Mouse (Mus musculus) liver, embryonic 16.5 days (tissue): ENCODE data around the gene Slc35f4. TPM values are rescaled to one million over a fixed set of nuclear protein-coding genes. Genes with fewer than 3 reads are reported as not detected.

Source experiments
- ATAC-seq: fragments of 200-750 bp; cut with Nextera tagmentation; 2 replicates; pipeline ENCODE4 v1.8.0; 2017; ENCODE audit warnings: low read depth, mild to moderate bottlenecking, moderate number of reproducible peaks, moderate library complexity
- H3K27ac ChIP-seq: fragments of 300-500 bp; sonication (generic); 2 replicates; pipeline ENCODE4 v1.5.1; 2014; ENCODE audit warnings: mild to moderate bottlenecking, low read length
- H3K27me3 ChIP-seq: fragments of 300-500 bp; sonication (generic); 2 replicates; pipeline ENCODE4 v1.6.1; 2014; ENCODE audit warnings: low read depth, low read length, mixed read lengths; ENCODE audit not compliant: control insufficient read depth, insufficient read depth
- H3K36me3 ChIP-seq: fragments of 300-500 bp; sonication (generic); 2 replicates; pipeline ENCODE4 v1.6.1; 2014; ENCODE audit warnings: mild to moderate bottlenecking; ENCODE audit not compliant: control insufficient read depth, insufficient read depth
- H3K4me1 ChIP-seq: fragments of 300-500 bp; sonication (generic); 2 replicates; pipeline ENCODE4 v1.6.1; 2014; ENCODE audit warnings: low read depth, low read length, mixed read lengths; ENCODE audit not compliant: control insufficient read depth
- H3K4me2 ChIP-seq: fragments of 300-500 bp; sonication (generic); 2 replicates; pipeline ENCODE4 v1.6.1; 2014; ENCODE audit warnings: low read depth, low read length, mixed read lengths
- H3K4me3 ChIP-seq: fragments of 300-500 bp; sonication (generic); 2 replicates; pipeline ENCODE4 v1.5.1; 2014; ENCODE audit warnings: low read depth, mild to moderate bottlenecking, low read length
- H3K9ac ChIP-seq: fragments of 300-500 bp; sonication (generic); 2 replicates; pipeline ENCODE4 v1.6.1; 2014; ENCODE audit warnings: low read depth, low read length
- H3K9me3 ChIP-seq: fragments of 300-500 bp; sonication (generic); replicated peaks from 2 replicates; pipeline ENCODE4 v1.6.1; 2016; ENCODE audit warnings: low read length; ENCODE audit not compliant: control insufficient read depth
- WGBS: fragments of 180-500 bp; shearing (Covaris S2); extraction: QIAGEN DNeasy Blood & Tissue Kit; methylation state at CpG from one replicate; pipeline ENCODE4 v1.1.7; 2014; ENCODE audit not compliant: insufficient replicate concordance; 5-methylcytosine and 5-hydroxymethylcytosine counted together
- polyA plus RNA-seq: library from polyadenylated mRNA; unstranded; fragments of >200 nt; fragmentation: Nextera tagmentation; extraction: Ambion mirVana; gene quantifications from 2 replicates; pipeline ENCODE4 v1.2.1, GENCODE M21; 2015

Slc35f4 gene
- polyA plus RNA-seq, 1 experiment from 2014 or later = not detected

GRCm38 (mm10) chr14:49305534-49306409, 220.1 kb downstream of the Slc35f4 start:
- Histone ChIP-seq H3K27ac (no peak overlapping the region), H3K9ac (no peak overlapping the region), H3K4me3 (no peak overlapping the region), H3K36me3 (no peaks in the 10 kb centered on the region), H3K9me3 (no peaks in the 10 kb centered on the region), H3K27me3 (no peaks in the 10 kb centered on the region), H3K4me1 (no peaks in the 10 kb centered on the region), H3K4me2 (no peak overlapping the region)
- WGBS = 77% methylated on average over 9 of the region's 9 CpGs
- no peak for ATAC-seq

DNA sequence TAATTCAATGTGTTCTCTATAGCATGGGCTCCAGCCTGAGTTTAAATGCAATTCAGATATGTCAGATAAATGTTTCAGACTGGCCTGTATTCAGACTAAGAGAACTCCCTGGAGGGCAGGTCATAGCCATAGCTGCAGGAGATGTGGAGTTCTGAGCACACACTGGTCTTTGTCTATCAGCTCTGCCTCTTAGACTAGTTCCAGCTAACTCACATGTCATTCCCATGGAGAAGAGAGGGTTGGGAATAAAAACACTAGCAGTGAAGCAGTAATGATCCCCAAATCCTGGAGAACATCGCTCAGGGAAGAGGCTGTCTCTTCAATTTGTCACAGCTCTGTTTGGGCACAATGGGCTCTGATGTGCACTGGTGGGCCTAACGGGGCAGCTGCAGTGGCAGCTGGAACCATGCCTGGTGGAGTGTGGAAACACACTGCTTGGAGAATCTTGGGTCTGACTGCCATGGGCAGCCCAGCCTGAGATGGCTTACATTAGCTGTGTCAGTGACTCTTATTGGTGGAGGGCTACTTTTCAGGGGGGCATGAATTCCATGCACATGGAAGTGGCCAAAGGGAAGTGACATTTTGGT, 223.5 kb downstream of the Slc35f4 start:
- no peaks in the 10 kb centered on the region for H3K4me1 ChIP-seq
- no peaks in the 10 kb centered on the region for H3K36me3 ChIP-seq
- H3K4me3 ChIP-seq = no peak overlapping the region
- ATAC-seq = no peak
- H3K9me3 ChIP-seq = no peaks in the 10 kb centered on the region
- no peak overlapping the region for H3K9ac ChIP-seq
- no peaks in the 10 kb centered on the region for H3K27me3 ChIP-seq
- H3K4me2 ChIP-seq = no peak overlapping the region
- H3K27ac ChIP-seq = no peak overlapping the region
- WGBS = 49% methylated on average over 2 of the region's 2 CpGs

GRCm38 (mm10) chr14:49300981-49301619, 224.7 kb downstream of the Slc35f4 start:
- Histone ChIP-seq H3K4me1 (no peaks in the 10 kb centered on the region), H3K27me3 (no peaks in the 10 kb centered on the region), H3K9ac (no peak overlapping the region), H3K4me3 (no peak overlapping the region), H3K4me2 (no peak overlapping the region), H3K9me3 (no peaks in the 10 kb centered on the region), H3K36me3 (no peaks in the 10 kb centered on the region), H3K27ac (no peak overlapping the region)
- ATAC-seq = no peak
- WGBS = 45% methylated on average over 8 of the region's 8 CpGs

GRCm38 (mm10) chr14:49300326-49300725, 225.5 kb downstream of the Slc35f4 start:
- Histone ChIP-seq H3K4me3 (no peak overlapping the region), H3K9me3 (no peaks in the 10 kb centered on the region)

GRCm38 (mm10) chr14:49293802-49294449, 231.9 kb downstream of the Slc35f4 start:
- Histone ChIP-seq H3K4me2 (no peak overlapping the region), H3K4me1 (no peaks in the 10 kb centered on the region), H3K27me3 (no peaks in the 10 kb centered on the region), H3K36me3 (no peaks in the 10 kb centered on the region), H3K27ac (no peak overlapping the region), H3K9me3 (no peaks in the 10 kb centered on the region), H3K9ac (no peak overlapping the region), H3K4me3 (no peak overlapping the region)
- WGBS = 47% methylated on average over 4 of the region's 4 CpGs
- ATAC-seq = no peak

More at GRCm38 (mm10) chr14:49300326-49300725, 225.5 kb downstream of the Slc35f4 start:
- Histone ChIP-seq H3K4me1 (no peaks in the 10 kb centered on the region), H3K4me2 (no peak overlapping the region), H3K9ac (no peak overlapping the region), H3K27ac (no peak overlapping the region), H3K27me3 (no peaks in the 10 kb centered on the region), H3K36me3 (no peaks in the 10 kb centered on the region)
- WGBS = 43% methylated on average over 8 of the region's 8 CpGs
- ATAC-seq = no peak

DNA sequence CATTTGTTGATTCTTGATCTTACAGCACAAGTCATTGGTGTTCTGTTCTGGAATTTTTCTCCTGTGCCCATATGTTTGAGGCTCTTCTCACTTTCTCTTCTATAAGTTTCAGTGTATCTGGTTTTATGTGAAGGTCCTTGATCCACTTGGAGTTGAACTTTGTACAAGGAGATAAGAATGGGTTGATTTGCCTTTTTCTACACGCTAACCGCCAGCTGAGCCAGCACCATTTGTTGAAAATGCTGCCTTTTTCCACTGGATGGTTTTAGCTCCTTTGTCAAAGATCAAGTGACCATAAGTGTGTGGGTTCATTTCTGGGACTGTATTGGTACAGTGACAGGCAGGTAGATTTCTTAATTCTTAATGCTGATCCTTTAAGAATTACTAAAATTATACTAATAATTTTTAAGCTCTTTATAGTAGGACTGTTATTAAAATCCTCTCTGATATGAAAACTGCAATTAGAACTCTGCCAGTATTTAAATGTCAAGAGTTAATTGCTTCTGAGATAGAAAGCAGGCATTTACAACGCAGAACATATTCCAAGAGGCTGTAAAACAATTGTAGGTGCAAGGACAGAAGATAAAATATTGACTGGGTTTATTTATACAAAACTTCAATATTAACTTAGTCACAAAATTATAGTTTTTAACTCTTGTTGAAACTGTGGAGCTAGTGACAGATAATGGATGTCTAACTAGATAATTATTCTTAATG, 235.7 kb downstream of the Slc35f4 start:
- Histone ChIP-seq H3K27me3 (no peaks in the 10 kb centered on the region), H3K9ac (no peak overlapping the region), H3K4me2 (no peak overlapping the region), H3K4me1 (no peaks in the 10 kb centered on the region), H3K9me3 (no peaks in the 10 kb centered on the region), H3K36me3 (no peaks in the 10 kb centered on the region), H3K4me3 (no peak overlapping the region), H3K27ac (no peak overlapping the region)
- ATAC-seq = no peak
- 62% methylated on average over 3 of the region's 3 CpGs for WGBS

- Histone ChIP-seq H3K36me3 (no peaks in the 10 kb centered on the region), H3K27ac (no peak overlapping the region), H3K4me1 (no peaks in the 10 kb centered on the region), H3K4me3 (no peak overlapping the region), H3K4me2 (no peak overlapping the region), H3K9ac (no peak overlapping the region), H3K9me3 (no peaks in the 10 kb centered on the region), H3K27me3 (no peaks in the 10 kb centered on the region)
- ATAC-seq = no peak
- WGBS = 53% methylated on average over 7 of the region's 7 CpGs
Measured at GRCm38 (mm10) chr14:49283784-49284655, 241.8 kb downstream of the Slc35f4 start.

GRCm38 (mm10) chr14:49278880-49279279, 247.0 kb downstream of the Slc35f4 start:
- H3K36me3 ChIP-seq = no peaks in the 10 kb centered on the region
- H3K4me2 ChIP-seq = no peak overlapping the region
- H3K9ac ChIP-seq = no peak overlapping the region
- 51% methylated on average over 6 of the region's 6 CpGs for WGBS
- no peak overlapping the region for H3K4me3 ChIP-seq
- H3K27me3 ChIP-seq = no peaks in the 10 kb centered on the region
- H3K4me1 ChIP-seq = no peaks in the 10 kb centered on the region
- H3K9me3 ChIP-seq = no peaks in the 10 kb centered on the region
- no peak for ATAC-seq
- H3K27ac ChIP-seq = no peak overlapping the region
